Mouse (Mus musculus) brown adipose tissue, adult 24 weeks (tissue): Measurements from ENCODE around the gene Ccnd1. TPM values are rescaled to one million over a fixed set of nuclear protein-coding genes. Genes with fewer than 3 reads are reported as not detected.

ENCODE experiments used
- polyA plus RNA-seq: library from polyadenylated mRNA; stranded (reverse); fragments of >200 nt; gene quantifications from 2 replicates; pipeline ENCODE4 v1.2.4, GENCODE M21; 2012; ENCODE audit not compliant: missing spikeins, insufficient read depth, insufficient read length

The Ccnd1 gene
- polyA plus RNA-seq, 1 experiment, result 5.4 TPM

Other genes with a start within 250 kb of the Ccnd1 start
- gene Ano1, start 188.0 kb downstream of the Ccnd1 start, polyA plus RNA-seq, result 18.2 and 21.0 TPM in 2 replicates
- not detected in 2 replicates for gene Fgf3, start 101.8 kb downstream of the Ccnd1 start, polyA plus RNA-seq
- not detected in 2 replicates for gene Fgf4, start 92.6 kb downstream of the Ccnd1 start, polyA plus RNA-seq
- gene Fgf15, start 43.4 kb downstream of the Ccnd1 start, polyA plus RNA-seq, result not detected in 2 replicates
- 20.4 and 20.7 TPM in 2 replicates for gene LTO1, start 24.8 kb downstream of the Ccnd1 start, polyA plus RNA-seq